Mouse (Mus musculus) heart, adult 2 months (tissue): Measurements from ENCODE around the gene Mta3. TPM values are rescaled to one million over a fixed set of nuclear protein-coding genes. Genes with fewer than 3 reads are reported as not detected.

Source experiments
- DNase-seq, 2 experiments: peaks; one replicate each; pipeline ENCODE4 v3.0.0; 2021
- H3K27ac ChIP-seq: fragments of 200-600 bp; 2 replicates; pipeline ENCODE4 v1.8.1; 2022
- H3K27me3 ChIP-seq: fragments of 200-500 bp; 2 replicates; pipeline ENCODE4 v1.6.1; 2012; ENCODE audit warnings: mild to moderate bottlenecking, low read length, inconsistent platforms, mixed read lengths; ENCODE audit not compliant: control insufficient read depth, insufficient read depth
- H3K36me3 ChIP-seq: fragments of 200-500 bp; 2 replicates; pipeline ENCODE4 v1.6.1; 2012; ENCODE audit warnings: low read length, inconsistent platforms; ENCODE audit not compliant: control insufficient read depth, insufficient read depth
- H3K4me1 ChIP-seq: fragments of 200-500 bp; 2 replicates; pipeline ENCODE4 v1.6.1; 2011; ENCODE audit warnings: low read length; ENCODE audit not compliant: control insufficient read depth, insufficient read depth
- H3K4me3 ChIP-seq: fragments of 200-600 bp; 2 replicates; pipeline ENCODE4 v1.8.1; 2022
- H3K79me2 ChIP-seq: fragments of 200-500 bp; replicated peaks from 2 replicates; pipeline ENCODE4 v1.6.1; 2012; ENCODE audit warnings: mild to moderate bottlenecking, inconsistent platforms, low read length, moderate library complexity, mixed read lengths; ENCODE audit not compliant: control insufficient read depth, insufficient read depth
- H3K9ac ChIP-seq: fragments of 200-500 bp; 2 replicates; pipeline ENCODE4 v1.6.1; 2012; ENCODE audit warnings: low read depth, mild to moderate bottlenecking, control low read depth, inconsistent platforms, low read length, mixed read lengths
- CTCF ChIP-seq: fragments of 200-600 bp; IDR thresholded peaks from 2 replicates; pipeline ENCODE4 v1.8.1; 2022; ENCODE audit warnings: antibody characterized with exemption, mild to moderate bottlenecking, moderate library complexity
- EP300 ChIP-seq: fragments of 200-500 bp; IDR thresholded peaks from 2 replicates; pipeline ENCODE4 v1.6.1; 2011; ENCODE audit warnings: low read depth, low read length, control low read depth; ENCODE audit not compliant: insufficient read depth
- POLR2A ChIP-seq: fragments of 200-500 bp; IDR thresholded peaks from 2 replicates; pipeline ENCODE4 v1.6.1; 2011; ENCODE audit warnings: mild to moderate bottlenecking, low read depth, low read length, control low read depth; ENCODE audit not compliant: insufficient read depth
- WGBS: fragments of 180-500 bp; shearing (Covaris S2); methylation state at CpG from one replicate; pipeline ENCODE4 v1.1.7; 2018; 5-methylcytosine and 5-hydroxymethylcytosine counted together
- intact Hi-C: fragments of 180-260 bp; cut with DNase I; formaldehyde crosslinking; loops from one replicate; pipeline ENCODE4 v1.15.1; 2025
- polyA plus RNA-seq: library from polyadenylated mRNA; depleted of rRNA; stranded (reverse); fragments of >200 nt; gene quantifications from 2 replicates; pipeline ENCODE4 v1.2.3, GENCODE M21; 2012
- total RNA-seq, 2 experiments: library from RNA; stranded (reverse); gene quantifications; 2 replicates each; pipeline ENCODE4 v1.2.3; 2021

Mta3 gene
- total and polyA plus RNA-seq, 3 experiments: 15.1 to 20.1 (median 17.5) TPM

- Histone ChIP-seq H3K79me2 (no peaks in the 10 kb centered on the region), H3K27ac (no peak overlapping the region), H3K27me3 (no peaks in the 10 kb centered on the region), H3K4me3 (no peak overlapping the region), H3K9ac (no peak overlapping the region), H3K36me3 (no peaks in the 10 kb centered on the region), H3K4me1 (no peaks in the 10 kb centered on the region)
- no peak for DNase-seq
- 94% methylated on average over 17 of the region's 17 CpGs for WGBS
- TF ChIP-seq POLR2A (no peak), EP300 (no peak), CTCF (no peak)
- intact Hi-C loops: no loop called here
Observed at GRCm38 (mm10) chr17:83795121-83795520, 89.2 kb downstream of the Mta3 start.

- H3K79me2 ChIP-seq: no peaks in the 10 kb centered on the region
Observed at GRCm38 (mm10) chr17:83799506-83800050, 93.6 kb downstream of the Mta3 start.

DNA sequence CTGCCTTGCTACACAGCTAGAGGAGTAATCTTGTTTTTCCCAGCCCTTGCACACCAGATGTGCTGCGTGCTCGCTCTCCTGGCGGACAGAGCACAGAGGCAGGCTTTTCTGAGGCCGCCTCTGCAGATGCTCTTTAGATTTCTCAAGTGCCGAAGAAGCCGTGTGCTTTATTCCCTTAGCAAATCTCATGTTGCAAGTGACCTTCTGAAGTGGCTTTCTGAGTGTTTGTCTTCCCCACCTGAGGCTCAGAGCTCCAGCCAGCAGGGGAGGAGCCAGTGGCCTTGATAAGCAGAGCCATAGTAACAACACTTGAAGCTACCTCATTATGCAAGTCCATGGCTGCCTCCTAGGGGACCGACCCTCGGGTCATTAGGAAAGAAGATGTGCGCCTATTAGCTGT is 98.0 kb downstream of the Mta3 start:
- no peak for DNase-seq
- intact Hi-C loops: no loop called here
- 67% methylated on average over 9 of the region's 9 CpGs for WGBS

More at GRCm38 (mm10) chr17:83799506-83800050, 93.6 kb downstream of the Mta3 start:
- no peak for DNase-seq
- H3K27ac ChIP-seq: no peak overlapping the region
- no peaks in the 10 kb centered on the region for H3K36me3 ChIP-seq
- H3K4me1 ChIP-seq: no peaks in the 10 kb centered on the region
- H3K4me3 ChIP-seq: no peak overlapping the region
- TF ChIP-seq POLR2A (no peak), EP300 (no peak), CTCF (no peak)
- intact Hi-C loops: no loop called here
- no peaks in the 10 kb centered on the region for H3K27me3 ChIP-seq
- WGBS: 92% methylated on average over 11 of the region's 11 CpGs
- no peak overlapping the region for H3K9ac ChIP-seq

DNA sequence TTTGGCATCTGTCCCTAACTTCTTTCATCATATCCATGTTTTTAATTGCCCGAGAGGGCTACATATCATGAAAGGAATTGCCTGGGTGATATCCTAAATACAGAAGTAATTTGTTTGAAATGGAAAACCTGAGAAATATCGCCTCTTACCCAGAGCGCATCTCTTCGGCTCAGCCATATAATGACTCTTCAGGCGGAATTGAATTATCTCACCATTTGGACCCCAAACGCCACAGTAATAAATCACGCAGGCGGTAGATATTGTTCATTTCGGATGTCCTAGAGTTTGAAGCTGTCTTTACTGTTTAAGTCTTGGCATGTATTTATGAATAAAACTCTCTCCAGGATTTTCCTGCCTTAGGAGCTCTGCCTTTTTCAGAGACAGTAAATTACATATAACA is 99.1 kb downstream of the Mta3 start:
- H3K4me1 ChIP-seq: no peaks in the 10 kb centered on the region
- no peaks in the 10 kb centered on the region for H3K79me2 ChIP-seq
- H3K27me3 ChIP-seq: no peaks in the 10 kb centered on the region
- DNase-seq: no peak
- no peaks in the 10 kb centered on the region for H3K36me3 ChIP-seq
- H3K27ac ChIP-seq: no peak overlapping the region
- no peak for TF ChIP-seq EP300
- no peak for TF ChIP-seq POLR2A
- TF ChIP-seq CTCF: no peak
- no peak overlapping the region for H3K4me3 ChIP-seq
- 93% methylated on average over 9 of the region's 9 CpGs for whole genome bisulfite sequencing
- H3K9ac ChIP-seq: no peak overlapping the region
- intact Hi-C loops: no loop called here

More for the DNA sequence above, 98.0 kb downstream of the Mta3 start:
- H3K9ac ChIP-seq: no peak overlapping the region
- H3K36me3 ChIP-seq: no peaks in the 10 kb centered on the region
- TF ChIP-seq EP300 (no peak), POLR2A (no peak), CTCF (no peak)
- no peak overlapping the region for H3K27ac ChIP-seq
- no peaks in the 10 kb centered on the region for H3K79me2 ChIP-seq
- H3K4me3 ChIP-seq: no peak overlapping the region
- H3K27me3 ChIP-seq: no peaks in the 10 kb centered on the region
- no peaks in the 10 kb centered on the region for H3K4me1 ChIP-seq

DNA sequence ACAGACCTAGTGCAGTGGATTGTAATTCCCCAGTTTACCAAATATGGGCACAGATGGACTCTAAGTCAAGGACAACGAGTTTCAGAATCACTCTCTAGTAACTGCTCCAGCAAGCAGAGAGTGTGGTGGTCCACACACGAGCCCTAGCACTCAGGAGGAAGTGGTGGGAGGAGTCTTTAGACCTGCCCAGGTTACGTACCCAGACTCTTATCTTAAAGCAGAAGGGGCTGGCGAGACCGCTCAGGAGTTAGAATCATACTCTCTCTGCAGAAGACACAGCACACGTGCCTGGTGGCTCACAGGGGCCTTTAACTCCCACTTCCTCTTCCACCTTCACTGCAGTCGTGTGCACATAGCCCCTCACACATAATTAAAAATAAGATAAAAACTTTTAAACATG is 101.4 kb downstream of the Mta3 start:
- intact Hi-C loops: no loop called here
- H3K4me3 ChIP-seq: no peak overlapping the region
- WGBS: 66% methylated on average over 7 of the region's 7 CpGs
- DNase-seq: peak in 1 of 2 experiments; percentile 30
- H3K4me1 ChIP-seq: no peaks in the 10 kb centered on the region
- H3K27ac ChIP-seq: no peak overlapping the region
- H3K27me3 ChIP-seq: no peaks in the 10 kb centered on the region
- TF ChIP-seq POLR2A: no peak
- no peak for TF ChIP-seq CTCF
- no peak for TF ChIP-seq EP300
- no peaks in the 10 kb centered on the region for H3K79me2 ChIP-seq
- no peak overlapping the region for H3K9ac ChIP-seq
- H3K36me3 ChIP-seq: no peaks in the 10 kb centered on the region

DNA sequence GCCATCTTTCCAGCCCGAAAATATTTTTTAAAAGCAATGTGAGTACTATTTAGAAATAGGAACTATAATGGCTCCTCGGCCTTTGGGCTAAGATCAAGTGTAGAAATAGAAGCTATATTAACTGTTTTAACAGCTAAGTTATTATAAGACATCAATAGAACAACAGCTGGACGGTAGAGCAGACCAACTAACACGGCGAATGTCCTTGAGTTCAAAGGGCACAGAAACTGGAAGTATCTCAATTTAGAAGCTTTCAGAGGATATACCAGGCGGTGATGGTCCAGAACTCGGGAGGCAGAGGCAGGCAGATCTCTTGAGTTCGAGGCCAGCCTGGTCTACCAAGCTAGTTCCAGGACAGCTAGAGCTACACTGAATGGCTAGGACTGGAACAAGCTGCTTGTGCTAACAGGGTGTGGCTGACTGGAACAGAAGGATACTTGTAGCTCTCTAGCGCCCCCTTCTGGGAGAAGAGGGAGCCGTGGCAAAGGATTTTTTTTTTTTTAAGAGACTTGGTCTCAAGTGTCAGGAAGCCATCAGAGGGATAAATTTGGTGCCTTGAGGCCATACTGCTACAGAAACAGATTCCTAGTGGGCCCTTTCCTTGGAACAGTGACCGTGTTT is 101.9 kb downstream of the Mta3 start:
- Histone ChIP-seq H3K27ac (no peak overlapping the region), H3K9ac (no peak overlapping the region), H3K4me3 (no peak overlapping the region), H3K36me3 (no peaks in the 10 kb centered on the region), H3K79me2 (no peaks in the 10 kb centered on the region), H3K27me3 (no peaks in the 10 kb centered on the region), H3K4me1 (no peaks in the 10 kb centered on the region)
- peak; percentile 52 to 56 for DNase-seq
- WGBS: 77% methylated on average over 11 of the region's 11 CpGs
- intact Hi-C loops: loop anchor here (2.0 kb wide), 1 partner anchor 175 kb away; no protein-coding TSS in a partner anchor
- TF ChIP-seq CTCF: peak; percentile 86
- no peak for TF ChIP-seq EP300
